Mouse (Mus musculus) liver, embryonic 11.5 days (tissue): ENCODE data around the gene 1700003E16Rik. TPM values are rescaled to one million over a fixed set of nuclear protein-coding genes. Genes with fewer than 3 reads are reported as not detected.

Source experiments
- ATAC-seq: fragments of 200-750 bp; cut with Nextera tagmentation; replicated peaks from 2 replicates; pipeline ENCODE4 v1.8.0; 2017; ENCODE audit warnings: moderate number of reproducible peaks, mild to moderate bottlenecking, moderate TSS enrichment, moderate library complexity; ENCODE audit not compliant: low FRiP score
- DNase-seq: peaks from one replicate; pipeline ENCODE4 v3.0.0-alpha.2; 2017; ENCODE audit warnings: low spot score
- H3K27ac ChIP-seq: fragments of 300-500 bp; sonication (generic); 2 replicates; pipeline ENCODE4 v1.5.1; 2014; ENCODE audit warnings: mild to moderate bottlenecking, low read depth, low read length, control low read depth
- H3K27me3 ChIP-seq: fragments of 300-500 bp; sonication (generic); replicated peaks from 2 replicates; pipeline ENCODE4 v1.6.1; 2014; ENCODE audit warnings: low read length, mixed read lengths; ENCODE audit not compliant: control insufficient read depth, insufficient read depth
- H3K36me3 ChIP-seq: fragments of 300-500 bp; sonication (generic); 2 replicates; pipeline ENCODE4 v1.6.1; 2014; ENCODE audit warnings: mild to moderate bottlenecking, low read length, moderate library complexity, mixed read lengths; ENCODE audit not compliant: control insufficient read depth, insufficient read depth
- H3K4me1 ChIP-seq: fragments of 300-500 bp; sonication (generic); replicated peaks from 2 replicates; pipeline ENCODE4 v1.6.1; 2014; ENCODE audit warnings: low read length, mixed read lengths; ENCODE audit not compliant: control insufficient read depth, insufficient read depth
- H3K4me2 ChIP-seq: fragments of 300-500 bp; sonication (generic); 2 replicates; pipeline ENCODE4 v1.6.1; 2014; ENCODE audit warnings: mild to moderate bottlenecking, control low read depth, moderate library complexity
- H3K4me3 ChIP-seq: fragments of 300-500 bp; sonication (generic); 2 replicates; pipeline ENCODE4 v1.5.1; 2014; ENCODE audit warnings: low read depth, low read length, control low read depth
- H3K9ac ChIP-seq: fragments of 300-500 bp; sonication (generic); 2 replicates; pipeline ENCODE4 v1.6.1; 2014; ENCODE audit warnings: low read depth, low read length, control low read depth
- H3K9me3 ChIP-seq: fragments of 300-500 bp; sonication (generic); 2 replicates; pipeline ENCODE4 v1.6.1; 2016; ENCODE audit warnings: low read length, inconsistent platforms, mixed read lengths; ENCODE audit not compliant: control insufficient read depth
- WGBS: fragments of 180-500 bp; shearing (Covaris S2); extraction: QIAGEN DNeasy Blood & Tissue Kit; methylation state at CpG from one replicate; pipeline ENCODE4 v1.1.7; 2014; 5-methylcytosine and 5-hydroxymethylcytosine counted together
- polyA plus RNA-seq: library from polyadenylated mRNA; unstranded; fragments of >200 nt; fragmentation: Nextera tagmentation; extraction: Ambion mirVana; gene quantifications from 2 replicates; pipeline ENCODE4 v1.2.1, GENCODE M21; 2014

The 1700003E16Rik gene
- polyA plus RNA-seq, 1 experiment from 2014 or later, result 0.08 TPM

DNA sequence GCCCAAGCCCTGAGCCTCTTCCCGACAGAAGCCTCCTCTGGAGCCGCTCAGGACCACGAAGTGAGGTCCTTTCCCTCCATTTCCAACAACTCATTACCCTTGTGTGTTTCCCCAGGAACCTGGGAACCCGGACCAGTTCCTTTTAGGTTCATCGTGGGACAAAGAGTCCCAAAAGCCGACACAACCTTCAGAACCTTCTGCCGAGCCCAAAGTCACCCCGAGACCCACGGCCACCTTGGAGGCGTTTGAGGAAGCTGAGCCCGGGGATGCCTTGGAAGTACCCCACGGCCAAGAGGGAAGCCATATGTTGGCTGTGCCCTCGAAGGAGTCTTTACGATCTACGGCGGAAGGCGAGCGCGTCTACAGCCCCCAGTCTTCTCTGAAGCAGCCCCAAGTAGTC, 5.2 kb downstream of the 1700003E16Rik start:
- no peaks in the 10 kb centered on the region for H3K9me3 ChIP-seq
- no peak for ATAC-seq
- H3K4me3 ChIP-seq, result peak overlapping the region; percentile 48
- 6% methylated on average over 19 of the region's 19 CpGs for WGBS
- H3K27ac ChIP-seq, result no peak overlapping the region
- peak overlapping the region; percentile 77 for H3K4me2 ChIP-seq
- H3K9ac ChIP-seq, result no peak overlapping the region
- no peaks in the 10 kb centered on the region for H3K36me3 ChIP-seq
- peaks cover 24% of the 10 kb centered on the region for H3K27me3 ChIP-seq
- peak; percentile 45 for DNase-seq
- peaks cover 10% of the 10 kb centered on the region for H3K4me1 ChIP-seq

DNA sequence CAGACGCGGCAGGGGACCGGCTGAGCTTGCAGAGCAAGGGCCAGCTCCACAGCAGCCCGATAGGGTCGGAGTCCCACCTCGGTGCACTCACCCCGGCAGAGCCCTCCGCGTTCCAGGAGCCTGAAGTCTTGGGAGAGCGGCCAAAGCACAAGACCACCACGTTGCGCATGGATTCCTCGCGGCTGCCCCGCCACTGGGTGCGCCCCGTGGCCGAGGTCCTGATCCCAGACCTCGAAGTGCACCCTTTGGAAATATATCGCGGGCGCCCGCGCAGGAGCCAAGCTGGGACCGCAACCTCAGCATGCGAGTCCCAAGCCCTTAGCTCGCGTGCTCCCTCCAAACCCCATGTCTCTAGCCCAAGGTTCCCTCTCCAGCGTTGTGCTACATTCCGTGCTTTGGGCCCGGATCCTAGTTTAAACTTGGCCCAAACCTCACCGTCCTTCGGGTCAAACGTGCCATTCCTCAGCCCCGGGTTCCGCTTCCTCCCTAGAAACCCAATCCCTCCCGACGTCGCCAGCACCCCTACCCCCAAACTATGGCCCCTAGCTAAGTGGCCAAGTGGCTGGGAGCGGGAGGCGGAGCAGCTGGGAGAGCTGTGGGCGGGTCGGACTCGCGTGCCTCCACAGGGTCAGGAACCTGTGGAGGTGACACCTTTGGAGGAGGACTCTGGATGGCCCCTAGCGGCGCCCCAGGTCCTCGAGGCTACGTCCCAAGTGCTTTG, 5.9 kb downstream of the 1700003E16Rik start:
- no peak overlapping the region; the same call in 1 of the 2 replicates for H3K9ac ChIP-seq
- ATAC-seq, result no peak

DNA sequence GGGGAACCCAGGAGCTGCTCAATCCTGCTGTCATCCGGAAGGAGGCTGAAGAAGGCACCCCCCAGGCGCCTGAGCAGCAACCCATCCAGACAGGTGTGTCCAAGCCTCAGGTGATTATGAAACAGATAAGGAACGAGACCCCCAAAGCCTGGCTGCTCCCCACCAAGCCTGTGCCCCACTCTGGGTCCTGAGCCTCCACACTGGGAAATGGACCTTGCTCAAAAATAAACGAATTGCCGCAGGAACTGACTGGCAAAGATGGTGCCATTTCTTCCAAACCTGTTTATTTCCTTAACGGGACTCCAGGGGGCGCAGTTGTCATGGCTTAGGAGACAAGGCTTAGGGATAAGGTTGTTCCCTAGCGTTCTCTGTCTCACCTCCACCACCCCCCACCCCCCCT, 6.5 kb downstream of the 1700003E16Rik start:
- DNase-seq, result peak; percentile 62
- Histone ChIP-seq H3K4me1 (peaks cover 15% of the 10 kb centered on the region), H3K4me2 (peak overlapping the region; percentile 77), H3K27ac (no peak overlapping the region), H3K27me3 (peaks cover 24% of the 10 kb centered on the region), H3K9me3 (no peaks in the 10 kb centered on the region), H3K4me3 (peak overlapping the region; percentile 48), H3K36me3 (no peaks in the 10 kb centered on the region), H3K9ac (no peak overlapping the region)
- no peak for ATAC-seq
- 3% methylated on average over 8 of the region's 8 CpGs for WGBS

More for the DNA sequence above, 5.9 kb downstream of the 1700003E16Rik start:
- Histone ChIP-seq H3K9me3 (no peaks in the 10 kb centered on the region), H3K4me2 (peak overlapping the region; percentile 77), H3K36me3 (no peaks in the 10 kb centered on the region), H3K4me3 (peak overlapping the region; percentile 48), H3K27ac (no peak overlapping the region), H3K27me3 (peaks cover 24% of the 10 kb centered on the region), H3K4me1 (peaks cover 14% of the 10 kb centered on the region)
- 1% methylated on average over 49 of the region's 49 CpGs for WGBS
- peak; percentile 64 for DNase-seq

DNA sequence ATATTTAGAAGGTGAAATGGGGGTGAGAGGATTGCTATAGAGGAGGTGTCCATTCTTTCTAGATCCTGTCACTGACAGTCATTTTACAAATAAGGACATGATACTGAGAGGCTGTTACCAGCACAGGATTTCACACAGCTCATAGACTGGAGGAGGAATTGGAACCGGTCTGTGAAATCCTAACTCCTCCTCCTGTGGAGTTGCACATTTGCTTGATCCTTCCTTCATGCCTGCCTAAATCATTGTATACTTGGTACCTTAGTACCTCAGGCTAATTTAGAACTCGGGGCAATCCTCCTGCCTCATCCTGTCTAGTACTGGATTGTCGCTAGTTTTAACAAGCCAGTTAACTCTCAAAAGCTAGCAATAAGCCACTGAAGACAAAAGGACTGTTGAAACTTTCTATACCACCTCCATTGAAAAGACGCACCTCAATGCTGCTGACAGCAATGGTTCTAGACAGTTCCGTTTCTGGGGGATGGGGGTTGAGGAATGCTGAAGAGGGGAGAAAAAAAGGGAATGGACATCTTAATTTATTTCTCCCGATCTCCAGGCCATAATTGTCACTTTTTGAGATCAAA, 8.9 kb downstream of the 1700003E16Rik start:
- peak overlapping the region; percentile 74 for H3K9ac ChIP-seq
- H3K4me1 ChIP-seq, result peaks cover 18% of the 10 kb centered on the region
- H3K9me3 ChIP-seq, result no peaks in the 10 kb centered on the region
- peak overlapping the region; percentile 19; the same call in 1 of the 2 replicates for H3K27ac ChIP-seq
- peak overlapping the region; percentile 87 for H3K4me2 ChIP-seq
- 5% methylated on average over 6 of the region's 6 CpGs for WGBS
- ATAC-seq (peak; percentile 32), DNase-seq (no peak)
- no peaks in the 10 kb centered on the region for H3K36me3 ChIP-seq
- peaks cover 24% of the 10 kb centered on the region for H3K27me3 ChIP-seq
- H3K4me3 ChIP-seq, result peak overlapping the region; percentile 74

DNA sequence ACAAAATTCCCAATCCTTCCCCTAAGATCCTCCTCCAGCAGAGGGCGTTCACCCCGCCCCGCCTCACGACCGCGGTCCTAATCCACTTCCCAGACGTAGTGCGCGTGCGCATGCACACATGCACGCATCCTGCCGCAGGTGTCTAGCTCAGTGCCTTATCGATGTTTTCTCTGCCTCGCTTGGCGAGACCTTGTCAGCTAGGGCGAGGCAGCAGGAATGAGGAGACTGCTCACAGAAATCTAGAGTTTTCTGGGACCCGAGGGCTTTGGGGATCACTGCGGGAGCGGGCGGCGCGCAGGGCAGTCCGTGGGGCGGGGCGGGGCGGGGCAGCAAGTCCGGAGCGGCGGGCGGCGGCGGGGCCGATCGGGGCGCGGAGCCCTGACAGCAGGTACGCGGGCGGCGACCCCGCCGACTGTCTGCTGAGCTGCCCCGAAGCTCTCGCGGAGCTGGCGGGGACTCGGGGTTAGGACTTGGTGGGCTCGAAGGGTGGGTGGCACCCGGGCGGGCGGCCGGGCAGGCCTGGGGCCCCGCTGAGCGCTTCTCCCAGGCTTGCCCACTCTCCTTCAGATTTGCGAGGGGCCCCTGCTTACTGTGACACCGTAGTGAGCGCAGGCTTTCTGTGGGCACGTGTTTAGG, 9.5 kb downstream of the 1700003E16Rik start, which contains the start of gene Dctn1:
Gene Dctn1, plus strand, starts transcription at position 314 of the 636 bp plus-strand sequence.
- WGBS, result under 1% methylated on average over 58 of the region's 58 CpGs
- H3K4me2 ChIP-seq, result peak within 1 kb of the TSS; percentile 87
- peak within 1 kb of the TSS; percentile 74 for H3K4me3 ChIP-seq
- H3K27ac ChIP-seq, result peak within 1 kb of the TSS; percentile 28
- ATAC-seq (peak; percentile 86), DNase-seq (peak; percentile 92)
- peak within 1 kb of the TSS; percentile 74 for H3K9ac ChIP-seq
- peaks cover 18% of the 10 kb centered on the region for H3K4me1 ChIP-seq
- no peaks in the 10 kb centered on the region for H3K9me3 ChIP-seq
- H3K36me3 ChIP-seq, result no peaks in the 10 kb centered on the region
- H3K27me3 ChIP-seq, result peaks cover 20% of the 10 kb centered on the region

DNA sequence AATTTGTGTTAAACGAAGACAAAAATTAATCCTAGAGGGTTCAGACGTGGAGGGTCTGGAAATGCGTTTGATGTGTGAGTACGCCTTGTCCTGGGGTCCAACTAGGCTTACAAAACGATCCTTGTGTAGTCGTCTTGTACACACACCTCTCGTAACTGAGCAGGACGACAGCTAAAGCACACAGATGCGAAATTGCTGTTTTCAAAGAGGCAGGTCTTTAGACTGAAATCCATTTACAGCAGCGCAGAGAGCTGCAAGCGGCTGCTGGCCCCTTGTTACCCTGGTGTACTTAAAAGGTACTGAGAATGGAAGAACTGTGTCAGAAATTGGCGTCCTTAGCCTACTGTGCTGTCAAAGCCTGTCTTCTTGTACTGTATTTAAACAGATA, 10.0 kb downstream of the 1700003E16Rik start:
- peak overlapping the region; percentile 74 for H3K4me3 ChIP-seq
- H3K4me1 ChIP-seq, result peaks cover 18% of the 10 kb centered on the region
- DNase-seq, result no peak
- peaks cover 15% of the 10 kb centered on the region for H3K27me3 ChIP-seq
- peak overlapping the region; percentile 87 for H3K4me2 ChIP-seq
- H3K36me3 ChIP-seq, result no peaks in the 10 kb centered on the region
- peak overlapping the region; percentile 28; the same call in 1 of the 2 replicates for H3K27ac ChIP-seq
- peak; percentile 2; the same call in 1 of the 2 replicates for ATAC-seq
- H3K9ac ChIP-seq, result peak overlapping the region; percentile 74
- under 1% methylated on average over 12 of the region's 12 CpGs for WGBS
- H3K9me3 ChIP-seq, result no peaks in the 10 kb centered on the region

DNA sequence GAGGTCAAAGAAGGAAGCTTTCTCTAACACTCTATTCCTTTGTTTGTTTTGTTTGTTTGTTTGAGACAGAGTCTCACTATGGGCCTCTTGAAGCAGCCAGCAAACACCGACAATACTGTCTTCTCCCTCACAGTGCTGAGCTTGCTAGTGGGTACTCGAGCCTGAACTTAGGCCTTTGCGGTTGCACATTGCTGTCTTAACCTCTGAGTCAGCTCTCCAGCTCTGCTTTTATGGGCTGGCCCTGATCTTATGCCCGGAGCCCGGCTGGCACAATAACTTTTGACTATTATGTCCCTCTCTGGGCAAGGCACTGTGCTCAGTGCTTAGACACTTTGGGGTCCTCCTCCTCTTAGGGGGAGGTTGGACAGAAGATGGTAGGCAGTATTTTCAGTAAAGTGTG, 13.7 kb downstream of the 1700003E16Rik start:
- ATAC-seq, result no peak

DNA sequence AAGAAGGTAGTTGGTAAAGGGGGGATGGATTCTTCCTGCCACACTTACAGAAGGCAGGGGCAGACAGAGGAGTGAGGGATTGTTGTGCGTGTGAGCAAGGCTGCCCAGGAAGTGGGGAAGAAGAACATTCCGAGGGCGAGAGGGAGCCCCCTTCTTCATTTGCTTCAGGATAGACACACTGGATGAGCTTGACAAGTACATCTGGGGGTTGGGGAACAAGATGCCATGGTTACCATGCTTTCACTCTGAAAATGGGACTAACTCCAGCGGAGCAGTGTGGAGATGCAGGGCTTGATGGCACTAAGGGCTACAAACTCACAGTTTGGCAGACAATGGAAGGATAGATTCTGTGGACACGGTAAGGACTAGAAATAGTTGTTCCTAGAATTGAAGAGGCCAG, 14.9 kb downstream of the 1700003E16Rik start:
- Histone ChIP-seq H3K27me3 (no peaks in the 10 kb centered on the region), H3K4me3 (no peak overlapping the region), H3K36me3 (no peaks in the 10 kb centered on the region), H3K9ac (no peak overlapping the region), H3K27ac (no peak overlapping the region), H3K4me1 (peaks cover 11% of the 10 kb centered on the region), H3K4me2 (no peak overlapping the region), H3K9me3 (no peaks in the 10 kb centered on the region)
- DNase-seq (no peak), ATAC-seq (no peak)
- WGBS, result 82% methylated on average over 5 of the region's 5 CpGs

More for the DNA sequence above, 13.7 kb downstream of the 1700003E16Rik start:
- H3K4me2 ChIP-seq, result no peak overlapping the region
- H3K9me3 ChIP-seq, result no peaks in the 10 kb centered on the region
- no peak overlapping the region for H3K4me3 ChIP-seq
- H3K27me3 ChIP-seq, result no peaks in the 10 kb centered on the region
- no peak overlapping the region for H3K9ac ChIP-seq
- no peaks in the 10 kb centered on the region for H3K36me3 ChIP-seq
- H3K27ac ChIP-seq, result no peak overlapping the region
- no peak for DNase-seq
- H3K4me1 ChIP-seq, result peaks cover 12% of the 10 kb centered on the region
- whole genome bisulfite sequencing, result 73% methylated on average over 5 of the region's 5 CpGs
